Comparison of ENCODE assay signal across 22 mouse cellular contexts in the genomic region with DNA sequence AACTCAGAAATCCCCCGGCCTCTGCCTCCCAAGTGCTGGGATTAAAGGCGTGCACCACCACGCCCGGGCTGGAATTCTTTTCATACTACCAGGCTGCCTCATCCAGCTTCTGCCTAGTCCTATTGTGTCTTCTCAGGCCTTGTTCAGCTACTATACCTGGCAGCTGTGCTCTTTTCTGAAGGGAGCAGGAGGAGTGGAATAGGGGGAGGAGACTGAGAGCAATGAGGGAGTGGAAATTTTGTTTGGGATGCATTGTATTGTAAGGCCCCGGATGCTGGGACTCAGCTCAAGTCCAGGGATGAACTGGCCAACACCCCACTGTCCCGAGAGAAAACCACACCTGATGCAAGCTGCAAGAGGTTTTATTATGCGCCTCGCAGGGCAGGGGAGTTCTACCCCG. TPM values are rescaled to one million over a fixed set of nuclear protein-coding genes. Genes with fewer than 3 reads are reported as not detected.
"Had no signal": no experiment of that assay in that cellular context is flagged by ENCODE, and none has a peak within 500 bp of the region (broad histone marks: within the 10 kb centered on the region; RNA-seq: fewer than 3 reads in every experiment).

No protein-coding gene starts in this region.

- H3K4me3 ChIP-seq: liver, embryonic 15.5 days; lung, embryonic 15.5 days; megakaryocyte, embryonic 14.5 days; midbrain, embryonic 13.5 days; midbrain, embryonic 15.5 days; neural tube, embryonic 12.5 days; stomach, embryonic 15.5 days had no signal

- H3K9me3 ChIP-seq: liver, embryonic 15.5 days; lung, embryonic 15.5 days; megakaryocyte, embryonic 14.5 days; stomach, embryonic 15.5 days had no signal

- H3K9ac ChIP-seq: liver, embryonic 15.5 days; liver, postnatal 0 days; lung, embryonic 15.5 days; midbrain, embryonic 13.5 days; midbrain, embryonic 15.5 days; neural tube, embryonic 12.5 days; stomach, embryonic 15.5 days had no signal

- H3K4me1 ChIP-seq: liver, embryonic 15.5 days; lung, embryonic 15.5 days; midbrain, embryonic 13.5 days; midbrain, embryonic 15.5 days; neural tube, embryonic 12.5 days; stomach, embryonic 15.5 days had no signal

- H3K27ac ChIP-seq: liver, embryonic 15.5 days; lung, embryonic 15.5 days; macrophage; midbrain, embryonic 13.5 days; midbrain, embryonic 15.5 days; neural tube, embryonic 12.5 days; stomach, embryonic 15.5 days; stomach, postnatal 0 days had no signal

- ATAC-seq: liver, postnatal 0 days; lung, postnatal 0 days; midbrain, embryonic 13.5 days; midbrain, embryonic 15.5 days had no signal

- DNase-seq: liver, postnatal 0 days; lung, adult 2 months; lung, postnatal 14 days; lung, postnatal 36 days; right cerebral cortex, postnatal 14 days; spleen, adult 18-20 months; thymus, adult 2 months; thymus, postnatal 25 days had no signal

RNA-seq across cellular contexts. Expression of gene 4933421I07Rik, which starts 49.4 kb away (rescaled TPM):
- total RNA-seq: megakaryocyte progenitor cell, adult 5-6 weeks; midbrain, postnatal 0 days; monocyte, adult 5-6 weeks; neutrophil, adult 5-6 weeks had no signal
